Mouse (Mus musculus): ENCODE data around the gene Dclk1.

Gene Dclk1

DNA sequence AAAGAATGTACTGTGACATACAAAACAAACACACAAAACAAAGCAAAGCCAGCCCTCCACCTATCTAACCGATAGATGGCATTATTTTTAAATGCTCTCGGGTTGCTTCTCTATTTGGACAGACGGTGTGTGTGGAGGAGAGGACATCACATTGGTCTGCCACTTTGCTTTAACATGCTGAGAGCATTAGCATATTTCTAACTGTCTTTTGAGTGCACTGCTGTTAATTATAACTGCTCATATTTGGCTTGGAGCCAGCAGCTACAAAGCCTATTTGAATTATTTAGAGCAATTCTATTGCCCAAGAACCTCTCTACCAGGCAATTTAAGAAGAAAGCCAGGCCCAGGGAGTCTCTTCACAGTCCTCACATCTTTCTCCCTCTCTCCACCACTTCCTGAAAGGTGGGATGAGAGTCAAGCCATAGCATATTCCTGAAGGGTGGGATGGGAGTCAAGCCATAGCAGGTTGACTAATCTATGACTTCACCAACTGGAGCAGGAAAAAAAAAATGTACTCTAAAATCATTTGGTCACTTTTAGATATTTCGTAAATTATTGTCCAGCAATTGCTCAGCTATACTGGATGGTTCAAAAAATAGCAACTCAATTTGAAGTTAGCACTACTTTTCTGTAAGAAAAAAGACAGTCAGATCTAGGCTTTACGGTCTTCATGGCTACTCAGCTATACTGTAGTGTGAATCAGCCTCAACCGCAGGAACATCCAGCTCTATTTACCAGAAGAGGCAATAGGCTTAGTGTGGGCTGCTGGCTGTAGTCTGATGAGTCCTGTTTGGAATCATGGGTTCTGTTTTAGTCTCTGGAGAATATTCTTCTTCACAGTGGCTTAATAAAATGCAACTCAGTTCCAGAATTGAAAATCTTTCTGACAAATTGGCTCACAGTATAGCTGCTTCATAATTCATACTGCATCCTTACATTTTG lies 155.9 kb downstream of the Dclk1 start:
- no peak for DNase-seq (ENCODE audit: low spot score)

DNA sequence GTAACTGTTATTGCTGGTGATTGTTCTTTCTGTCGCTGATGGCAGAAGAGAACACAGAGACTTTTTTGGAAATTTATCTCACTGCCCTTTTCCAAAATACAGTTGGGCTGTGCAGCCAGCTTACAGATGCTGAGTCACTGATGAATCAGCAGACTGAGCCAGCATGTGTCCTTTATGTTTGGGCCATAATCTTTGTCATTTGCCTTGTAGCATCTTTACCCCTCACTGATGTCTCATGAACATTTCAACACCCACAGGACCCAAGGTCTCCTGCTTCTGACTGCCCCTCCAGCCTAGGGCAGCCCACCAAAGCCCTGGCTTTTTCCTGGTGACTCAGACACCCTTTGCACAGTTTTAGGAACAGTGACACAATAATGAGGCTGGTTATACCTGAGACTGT lies 159.1 kb downstream of the Dclk1 start:
- DNase-seq (ENCODE audit: low spot score) = no peak

DNA sequence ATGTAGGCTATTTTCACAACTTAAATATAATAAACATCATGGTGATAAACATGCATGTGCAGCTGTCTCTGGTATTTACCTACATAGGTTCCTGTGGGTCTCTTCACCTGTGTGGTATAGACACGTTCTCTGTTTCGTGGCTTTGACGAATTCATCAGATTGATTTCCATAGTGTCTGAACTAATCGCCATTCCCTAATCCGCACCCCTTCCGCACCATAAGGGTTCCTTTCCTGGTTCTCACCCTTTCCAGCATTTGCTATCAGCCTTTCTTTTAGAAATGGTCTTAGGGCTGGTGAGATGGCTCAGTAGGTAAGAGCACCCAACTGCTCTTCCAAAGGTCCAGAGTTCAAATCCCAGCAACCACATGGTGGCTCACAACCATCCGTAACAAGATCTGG lies 162.6 kb downstream of the Dclk1 start:
- no peak for DNase-seq (ENCODE audit: low spot score)

DNA sequence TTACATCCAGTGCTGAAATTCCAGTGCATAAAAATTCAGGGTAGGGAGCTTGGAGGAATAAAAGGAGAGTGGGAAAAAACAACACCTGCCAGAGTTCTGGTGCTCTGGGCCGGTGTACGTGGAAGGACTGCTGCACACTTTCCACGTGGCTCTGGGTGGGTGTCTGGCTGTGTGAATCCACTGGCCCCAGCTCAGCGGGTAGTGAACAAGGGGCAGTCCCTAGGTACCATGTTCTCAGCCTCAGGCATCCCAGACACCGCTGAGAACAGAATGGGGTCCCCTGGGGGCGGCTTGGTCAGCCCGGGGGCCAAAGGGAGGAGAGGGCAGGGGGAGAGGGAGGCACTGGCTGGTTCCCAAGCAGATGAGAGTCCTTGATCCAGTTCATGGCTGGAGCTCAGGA lies 164.5 kb downstream of the Dclk1 start:
- DNase-seq (ENCODE audit: low spot score) = no peak

DNA sequence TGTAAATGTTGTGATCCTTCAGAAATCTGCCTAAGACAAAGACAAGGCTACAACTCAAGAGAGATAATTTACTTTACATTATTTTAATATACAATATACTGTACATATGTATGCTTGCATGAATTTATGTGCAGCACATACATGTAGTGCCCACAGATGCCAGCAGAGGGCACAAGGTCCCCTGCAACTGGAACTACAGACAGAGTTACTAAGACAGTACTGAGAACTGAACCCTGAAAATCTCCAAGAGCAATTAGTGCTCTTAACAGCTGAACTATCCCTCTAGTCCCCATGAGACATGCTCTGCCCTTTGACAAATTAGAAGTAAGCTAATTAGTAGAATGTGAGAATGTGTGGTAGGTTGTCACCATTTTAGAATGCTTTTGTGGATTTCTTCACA lies 169.4 kb downstream of the Dclk1 start:
- DNase-seq (ENCODE audit: low spot score) = no peak

DNA sequence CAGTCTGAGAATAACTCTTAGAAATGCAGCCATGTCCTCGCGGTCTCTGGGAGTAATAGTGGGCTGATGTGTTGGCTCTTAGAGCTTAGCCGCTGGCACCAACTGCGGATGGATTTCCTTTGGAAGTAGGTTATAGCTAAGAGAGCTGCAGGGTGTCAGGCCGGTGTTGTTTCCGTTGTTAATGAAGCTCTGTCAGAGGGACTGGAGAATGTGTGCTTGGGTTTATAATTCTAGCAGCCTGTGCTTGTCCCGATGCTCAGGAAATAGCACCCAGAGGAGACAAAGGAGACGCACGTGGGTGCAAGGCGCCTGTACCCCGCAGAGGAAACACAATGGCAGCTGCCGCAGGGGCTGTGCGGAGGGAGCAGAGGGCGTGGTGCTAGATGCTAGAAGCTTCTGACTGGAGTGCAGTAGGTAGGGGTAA lies 173.4 kb downstream of the Dclk1 start:
- no peak for DNase-seq (ENCODE audit: low spot score)

DNA sequence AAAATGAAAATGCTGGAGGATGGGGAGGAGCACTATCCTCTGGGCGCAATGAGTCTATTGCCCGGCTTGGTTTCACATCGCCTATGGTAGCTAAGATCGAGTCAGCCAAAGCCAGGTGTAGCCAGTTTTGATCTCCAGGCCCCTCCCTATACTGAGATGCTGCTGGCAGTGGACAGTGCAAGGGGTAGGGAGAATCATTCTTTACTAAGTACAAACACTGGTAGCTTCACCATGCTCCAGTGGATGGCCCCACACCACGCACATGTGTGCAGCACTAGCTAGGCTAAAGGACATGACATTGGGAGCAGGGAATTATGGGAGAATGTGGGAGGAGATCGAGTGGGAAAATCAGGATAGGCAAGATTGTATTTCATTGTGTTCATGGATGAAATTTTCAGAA lies 176.7 kb downstream of the Dclk1 start:
- no peak for DNase-seq (ENCODE audit: low spot score)

DNA sequence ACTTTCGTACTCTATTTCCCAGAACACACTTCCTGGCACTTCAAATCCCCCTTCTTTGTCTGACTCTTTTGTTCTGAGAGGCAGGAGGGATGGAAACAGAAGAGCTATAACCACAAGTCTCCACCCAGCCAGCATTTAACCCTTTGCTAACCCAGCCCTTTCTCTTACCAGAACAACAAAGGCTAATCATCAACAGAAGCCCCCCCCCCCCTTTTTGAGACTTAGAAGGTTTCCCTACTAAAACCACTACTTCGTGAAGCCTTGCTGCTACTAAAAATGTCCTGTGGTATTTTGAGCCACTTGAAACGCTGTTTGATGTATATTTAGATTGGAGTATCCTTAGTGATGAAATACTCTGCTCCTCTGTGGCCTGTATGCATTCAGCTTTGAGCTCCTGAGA lies 177.2 kb downstream of the Dclk1 start:
- no peak for DNase-seq (ENCODE audit: low spot score)

DNA sequence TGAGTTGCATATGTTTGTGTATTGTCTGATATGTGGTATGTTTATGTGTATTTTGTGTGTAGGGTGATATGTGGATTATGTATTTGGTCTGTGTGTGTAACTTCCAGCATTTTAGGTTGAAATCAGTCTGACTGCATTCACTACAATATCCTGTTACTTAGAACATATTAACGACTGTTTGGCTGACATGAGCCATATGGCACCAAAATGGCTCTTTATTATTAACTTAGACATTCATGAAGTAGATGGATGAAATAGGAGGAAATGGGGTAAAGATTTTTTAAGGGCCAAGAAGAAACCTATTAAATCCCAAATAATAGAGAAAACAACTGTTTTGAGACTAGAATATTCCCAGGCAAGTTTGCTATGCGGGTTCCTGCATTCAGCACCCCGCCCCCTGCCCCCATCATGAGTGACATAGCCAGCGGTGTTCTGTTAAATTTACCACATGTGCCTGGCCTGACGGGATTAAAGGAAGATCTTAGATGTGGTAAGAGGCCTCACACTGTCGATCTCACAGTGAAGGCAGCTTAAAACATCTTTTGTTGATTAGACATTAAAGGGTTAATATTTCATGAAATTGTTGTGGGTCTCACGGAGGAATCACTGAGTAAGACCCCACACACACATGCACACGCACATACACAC lies 178.4 kb downstream of the Dclk1 start:
- no peak for DNase-seq (ENCODE audit: low spot score)

DNA sequence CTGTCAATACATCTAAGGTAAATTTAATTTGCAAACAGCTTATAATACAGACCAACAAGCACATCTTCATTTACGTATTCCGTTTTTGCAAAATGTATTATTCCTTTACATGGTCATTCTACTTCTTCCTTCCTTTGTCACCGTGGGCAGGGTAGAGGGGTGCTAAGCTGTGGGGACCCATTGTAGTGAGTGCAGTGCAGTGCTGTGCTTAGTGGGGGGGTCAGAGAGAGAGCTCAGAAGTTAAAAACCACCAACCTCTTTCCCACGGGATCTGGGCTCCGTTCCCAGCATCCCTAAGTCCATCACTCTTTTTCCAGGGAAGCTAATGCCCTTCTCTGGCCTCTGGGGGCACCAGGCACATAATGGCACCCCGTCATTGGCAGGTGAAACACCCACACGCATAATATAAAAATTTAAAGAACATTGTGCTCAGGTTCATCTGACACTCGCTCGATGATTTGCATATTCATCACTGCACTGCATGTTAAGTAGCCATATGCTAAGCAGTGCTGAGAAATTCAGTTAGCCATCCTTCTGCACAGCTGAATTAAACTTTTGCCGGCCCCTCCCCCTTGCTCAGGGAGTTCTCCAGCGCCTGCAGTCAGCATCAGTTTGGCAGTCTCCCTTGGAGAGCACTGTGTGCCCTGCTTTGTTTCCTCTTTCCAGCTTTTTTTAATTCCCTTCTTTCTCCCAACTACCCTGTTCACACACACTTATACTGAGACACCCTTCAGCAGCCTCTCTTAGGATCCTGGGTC lies 181.7 kb downstream of the Dclk1 start:
- DNase-seq (ENCODE audit: low spot score) = no peak

DNA sequence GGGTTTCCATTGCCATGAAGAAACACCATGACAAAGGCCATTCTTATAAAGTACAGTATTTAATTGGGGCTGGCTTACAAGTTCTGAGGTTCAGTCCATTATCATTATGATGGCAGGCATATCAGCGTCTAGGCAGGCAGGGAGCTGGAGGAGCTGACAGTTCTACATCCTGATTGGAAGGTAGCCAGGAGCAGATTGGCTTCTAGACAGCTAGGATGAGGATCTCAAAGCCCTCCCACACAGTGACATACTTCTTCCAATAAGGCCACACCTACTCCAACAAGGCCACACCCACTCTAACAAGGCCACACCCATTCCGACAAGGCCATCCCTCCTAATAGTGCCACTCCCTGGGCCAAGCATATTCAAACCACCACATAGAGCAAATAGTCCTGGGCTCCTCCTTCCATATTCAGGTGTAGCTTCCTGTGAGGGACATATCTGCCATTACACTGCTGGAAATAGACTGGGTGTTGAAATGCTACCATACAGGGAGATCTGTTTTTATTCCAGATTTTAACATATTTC lies 187.9 kb downstream of the Dclk1 start:
- DNase-seq (ENCODE audit: low spot score) = no peak

DNA sequence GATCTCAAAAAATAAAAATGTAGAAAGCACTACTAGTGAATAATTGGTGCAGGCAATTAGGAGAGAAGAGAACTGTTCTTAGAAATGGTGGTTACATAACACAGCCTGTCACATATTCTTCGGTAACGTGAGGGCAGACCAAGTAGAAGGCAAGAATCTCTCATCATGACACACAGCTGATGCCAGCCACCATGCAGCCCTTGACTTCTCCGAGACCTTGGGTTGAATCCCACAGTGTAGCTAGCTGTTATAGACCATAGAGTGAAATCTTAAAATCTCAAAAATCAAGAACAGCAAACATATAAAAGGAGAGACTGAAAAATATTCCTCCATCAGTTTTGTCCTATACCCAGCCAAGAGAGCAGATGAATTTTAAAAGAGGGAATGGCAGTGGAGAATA lies 189.1 kb downstream of the Dclk1 start:
- no peak for DNase-seq (ENCODE audit: low spot score)

DNA sequence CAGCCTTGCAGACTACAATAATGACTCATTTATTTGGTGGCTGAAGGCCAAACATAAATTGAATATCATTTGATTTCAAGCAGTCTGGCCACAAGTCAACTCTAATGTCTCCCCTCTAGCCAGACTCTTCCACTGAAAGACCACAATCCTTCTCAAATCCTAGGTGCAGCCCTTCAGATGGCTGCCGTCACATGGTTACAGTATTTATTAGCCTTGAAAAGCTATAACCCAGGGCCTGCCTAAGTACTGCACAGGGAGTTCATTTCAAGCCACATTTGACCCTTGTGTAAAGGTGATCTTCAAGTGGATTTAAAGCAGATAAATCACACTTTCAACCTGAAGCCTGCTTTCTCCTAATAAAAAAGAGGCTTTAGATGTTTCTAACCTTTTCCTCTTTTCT lies 192.1 kb downstream of the Dclk1 start:
- no peak for DNase-seq (ENCODE audit: low spot score)

DNA sequence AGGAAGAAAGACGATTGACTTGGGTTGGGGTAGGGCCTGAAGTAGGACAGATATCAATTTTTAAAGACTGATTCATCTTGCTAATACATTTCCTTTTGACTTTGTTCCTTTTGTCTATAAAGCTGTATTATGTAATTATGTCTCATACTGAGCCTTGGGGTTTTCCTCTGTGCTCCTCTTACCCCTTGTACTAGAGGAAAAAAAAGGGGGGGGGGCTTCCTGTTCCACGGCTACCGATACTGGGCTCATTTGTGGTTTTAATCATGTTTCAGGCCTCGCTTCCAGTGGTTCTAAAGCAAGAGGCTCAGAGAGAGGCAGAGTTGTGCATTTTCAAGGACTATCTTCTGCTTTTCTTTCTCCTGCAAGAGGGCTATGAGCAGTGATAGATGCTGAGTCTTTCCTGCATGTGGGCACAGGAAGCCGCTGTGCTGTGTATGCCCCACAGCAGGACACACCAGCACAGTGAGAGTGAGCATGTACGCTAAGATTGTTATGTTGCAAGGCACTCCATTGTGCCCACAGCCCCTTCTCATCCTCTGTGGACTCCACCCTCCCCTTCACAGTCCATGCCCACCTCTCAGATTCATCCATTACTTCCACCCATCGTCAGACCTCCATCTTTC lies 196.8 kb downstream of the Dclk1 start:
- no peak for DNase-seq (ENCODE audit: low spot score)

DNA sequence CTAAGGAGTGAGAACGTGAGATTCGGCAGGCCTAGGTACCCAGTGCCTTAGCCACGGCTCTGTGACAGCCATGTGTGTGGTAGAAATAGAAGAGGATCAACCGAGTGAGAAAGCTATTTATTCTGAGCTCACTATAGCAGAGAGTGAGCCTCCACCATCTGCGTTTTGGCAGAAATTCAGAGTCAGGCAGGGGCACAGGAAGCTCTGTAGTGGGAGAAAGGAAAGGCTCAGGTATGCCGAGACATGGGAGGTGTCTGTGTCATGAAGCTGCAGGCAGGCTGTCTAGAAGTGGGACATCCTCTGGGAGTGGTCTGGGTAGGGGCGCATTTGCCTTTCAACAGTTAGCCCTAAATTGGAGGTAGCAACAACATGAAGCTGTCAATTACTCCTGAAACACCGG lies 198.2 kb downstream of the Dclk1 start:
- DNase-seq (ENCODE audit: low spot score) = no peak

DNA sequence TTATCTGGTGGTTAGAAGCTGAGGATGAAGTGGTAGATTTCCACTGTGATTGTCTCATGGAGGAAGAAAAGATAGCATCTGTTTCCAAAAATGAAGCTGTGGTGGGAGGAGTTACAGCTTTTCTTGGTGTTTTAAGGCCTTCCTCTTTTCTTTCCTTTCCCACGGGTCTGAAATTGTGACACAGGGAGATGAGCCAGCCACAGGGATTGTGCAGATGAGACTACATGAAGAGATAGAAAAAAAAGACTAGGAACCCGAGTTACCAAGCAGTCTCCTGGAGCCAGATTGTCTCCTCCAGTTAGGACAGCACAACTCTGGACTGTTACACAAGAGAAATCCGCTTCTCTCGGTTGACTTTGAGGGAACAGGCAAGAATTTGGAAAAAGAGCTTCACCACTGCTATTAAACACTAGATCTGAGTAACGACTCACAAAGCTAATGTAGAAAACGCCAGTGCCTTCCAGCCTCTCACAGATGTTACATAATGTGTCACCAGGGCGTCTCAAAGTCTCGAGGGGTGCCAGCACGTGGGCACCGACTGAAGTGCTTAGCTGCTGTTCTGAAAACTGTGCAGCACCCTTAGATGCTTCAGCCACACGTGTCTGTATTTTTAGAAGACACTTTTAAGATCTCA lies 200.0 kb downstream of the Dclk1 start:
- DNase-seq (ENCODE audit: low spot score) = no peak

DNA sequence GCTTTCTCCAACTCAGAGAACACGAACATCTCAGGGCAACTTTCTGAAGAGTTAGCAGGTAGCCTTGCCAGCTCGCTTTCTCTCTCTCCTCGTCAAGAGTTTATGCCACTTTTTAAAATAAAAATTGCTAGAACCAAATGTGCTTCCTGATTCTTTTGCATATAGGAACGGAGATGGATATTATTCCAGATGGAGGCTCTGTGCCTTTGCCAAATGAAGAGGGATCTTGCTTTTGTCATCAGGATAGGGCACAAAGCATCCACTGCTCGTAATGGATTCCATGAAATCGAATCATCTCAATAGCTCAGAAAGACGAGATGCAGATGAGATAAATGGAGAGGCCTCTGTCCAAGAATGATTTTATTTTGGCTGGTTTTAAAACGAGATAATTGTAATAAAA lies 201.1 kb downstream of the Dclk1 start:
- no peak for DNase-seq (ENCODE audit: low spot score)

DNA sequence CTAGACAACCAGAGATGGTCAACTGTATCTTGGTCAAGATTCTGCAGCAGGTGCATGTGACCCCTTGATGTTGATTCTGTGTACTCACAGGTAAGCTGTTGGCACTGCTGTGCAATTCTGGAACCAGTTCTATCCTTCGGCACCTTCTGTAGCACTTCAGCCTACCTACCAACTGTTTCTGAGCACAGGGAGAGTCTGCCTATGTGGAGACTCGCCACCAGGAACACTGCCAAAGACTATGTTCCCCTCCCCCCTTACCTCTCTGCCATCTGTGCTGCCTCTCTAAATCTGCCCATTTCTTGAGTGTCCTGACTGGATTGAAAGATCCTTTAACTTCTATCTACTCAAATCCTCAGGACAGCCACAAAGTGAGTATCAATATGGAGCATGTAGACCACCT lies 201.6 kb downstream of the Dclk1 start:
- DNase-seq (ENCODE audit: low spot score) = no peak

DNA sequence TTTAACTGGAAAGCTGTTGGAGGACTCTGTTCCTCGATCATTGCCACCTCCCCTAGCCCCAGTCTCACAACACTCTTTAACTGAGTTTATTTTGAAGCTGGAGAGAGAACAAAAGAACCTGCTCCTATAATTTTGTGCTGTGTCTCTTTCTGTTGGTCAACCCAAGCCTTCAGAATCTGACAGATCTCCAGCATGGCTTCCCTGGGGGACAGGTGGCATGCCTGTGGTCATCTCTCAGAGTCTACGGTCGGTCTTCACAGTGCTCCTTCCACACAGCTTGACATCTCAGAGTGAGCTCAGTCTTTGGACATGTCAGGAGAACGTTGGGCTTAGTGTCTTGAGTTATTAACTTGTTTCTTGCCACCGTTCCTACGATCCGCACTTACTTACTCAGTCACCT lies 204.5 kb downstream of the Dclk1 start:
- no peak for DNase-seq (ENCODE audit: low spot score)

DNA sequence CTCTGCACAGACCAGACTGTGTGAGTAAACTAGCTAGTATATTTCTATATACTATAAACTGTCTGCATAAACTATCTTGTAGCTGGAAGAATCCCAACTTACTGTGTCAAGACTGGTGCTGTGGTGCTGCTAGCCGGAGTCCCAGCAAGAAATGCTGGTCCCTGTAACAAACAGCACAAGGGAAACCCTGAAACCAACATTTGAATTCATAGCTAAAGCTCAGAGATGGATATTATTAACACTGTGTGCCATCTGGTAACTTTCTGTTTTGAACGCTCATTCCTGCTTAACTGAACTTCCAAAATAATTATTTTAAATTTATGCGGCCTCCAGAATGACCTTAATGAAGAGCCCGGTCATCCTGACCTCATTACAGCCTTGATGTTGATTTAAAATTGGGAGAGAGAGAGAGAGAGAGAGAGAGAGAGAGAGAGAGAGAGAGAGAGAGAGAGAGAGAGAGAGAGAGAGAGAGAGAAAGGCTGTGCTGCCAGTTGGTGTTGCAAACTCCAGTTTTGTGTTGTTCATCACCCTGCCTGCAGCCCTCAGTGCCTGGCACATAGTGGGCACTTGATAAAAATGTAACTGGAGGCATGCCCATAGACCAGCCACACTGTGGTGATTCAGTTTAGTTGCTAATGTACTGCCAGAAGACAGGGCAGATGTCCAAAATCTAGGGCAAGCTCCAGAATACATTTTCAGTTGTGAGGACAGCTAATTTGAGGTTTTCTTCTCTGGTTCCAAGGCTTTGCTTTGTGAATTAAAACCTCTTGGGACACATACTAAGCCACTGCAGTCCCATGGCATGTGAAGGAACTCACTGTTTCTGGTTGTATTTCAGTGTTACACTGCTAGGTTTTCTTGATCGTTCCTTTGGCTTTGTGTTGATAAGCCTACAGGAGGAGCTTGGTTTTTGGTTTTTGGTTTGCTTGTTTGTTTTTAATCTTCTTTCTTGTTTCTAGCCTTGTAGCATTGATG lies 205.6 kb downstream of the Dclk1 start:
- DNase-seq (ENCODE audit: low spot score) = no peak

Data from testis, postnatal 14 days (tissue).